Mouse (Mus musculus) heart, adult 2 months (tissue): ENCODE results near the gene Zbtb22.

Experiments used
- CTCF ChIP-seq: fragments of 200-600 bp; IDR thresholded peaks from 2 replicates; pipeline ENCODE4 v1.8.1; 2022; ENCODE audit warnings: antibody characterized with exemption, mild to moderate bottlenecking, moderate library complexity
- POLR2A ChIP-seq: fragments of 200-500 bp; IDR thresholded peaks from 2 replicates; pipeline ENCODE4 v1.6.1; 2011; ENCODE audit warnings: mild to moderate bottlenecking, low read depth, low read length, control low read depth; ENCODE audit not compliant: insufficient read depth

DNA sequence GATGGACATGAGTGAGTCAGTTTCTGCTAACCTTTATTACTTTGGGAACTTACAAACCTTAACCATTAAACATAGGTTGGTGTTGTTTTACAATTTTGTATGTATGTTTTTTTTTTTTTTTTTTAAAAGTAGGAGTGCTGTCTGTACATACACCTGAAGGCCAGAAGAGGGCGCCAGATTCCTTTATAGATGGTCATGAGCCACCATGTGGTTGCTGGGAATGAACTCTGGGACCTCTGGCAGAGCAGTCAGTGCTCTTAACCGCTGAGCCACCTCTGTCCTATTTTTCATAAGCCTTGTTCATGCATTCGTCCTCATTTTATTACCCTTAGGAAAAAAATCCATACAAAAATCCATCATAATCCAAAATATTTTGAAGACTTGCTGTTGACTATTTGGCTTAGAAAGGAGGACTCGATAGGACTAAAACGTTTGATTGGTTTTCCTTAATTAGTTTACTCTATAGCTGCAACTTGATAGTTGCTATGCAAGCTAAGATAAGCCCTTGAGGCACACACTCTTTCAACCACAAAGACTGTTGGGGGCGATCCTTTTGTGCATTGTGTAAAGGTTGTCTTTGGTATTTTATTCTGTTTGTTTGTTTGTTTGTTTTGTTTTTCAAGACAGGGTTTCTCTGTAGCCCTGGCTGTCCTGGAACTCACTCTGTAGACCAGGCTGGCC lies 18.4 kb upstream of the Zbtb22 start:
- TF ChIP-seq CTCF = peak; percentile 75
- no peak for TF ChIP-seq POLR2A
